Mouse (Mus musculus) urinary bladder, adult 18-20 months (tissue): ENCODE results near the gene Adcy4.
A peak's percentile ranks its signal among the peaks of the same experiment; 100 is the strongest.

Source experiments
- DNase-seq, 2 experiments: peaks; one replicate each; pipeline ENCODE4 v3.0.0; 2022; ENCODE audit warnings: low spot score in 2 of 2, mixed read lengths in 2 of 2

Gene Adcy4

DNA sequence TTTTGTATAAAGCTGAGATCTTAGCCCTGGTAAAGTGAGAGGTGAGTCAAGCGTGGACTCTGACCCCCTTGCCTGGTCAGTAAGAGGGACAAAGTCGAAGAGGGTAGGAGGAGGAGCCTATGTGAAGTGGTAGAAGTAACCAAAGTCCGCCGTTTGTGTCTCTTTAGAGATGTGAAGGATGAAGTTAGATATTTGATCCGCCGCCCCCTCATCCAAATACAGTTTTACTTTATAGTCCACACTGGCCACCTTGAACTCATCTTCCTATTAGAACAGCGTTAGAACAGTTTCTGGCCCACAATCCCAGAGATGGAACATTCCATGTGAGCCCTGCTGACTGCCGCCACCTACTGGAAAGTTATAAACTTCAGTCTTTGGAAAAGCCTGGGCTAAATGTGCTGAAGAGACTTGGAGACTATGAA is 25.5 kb downstream of the Adcy4 start, which contains the start of gene Cideb:
Gene Cideb (minus strand): TSS at position 96 of the 422 bp plus-strand sequence.
- DNase-seq = no peak

DNA sequence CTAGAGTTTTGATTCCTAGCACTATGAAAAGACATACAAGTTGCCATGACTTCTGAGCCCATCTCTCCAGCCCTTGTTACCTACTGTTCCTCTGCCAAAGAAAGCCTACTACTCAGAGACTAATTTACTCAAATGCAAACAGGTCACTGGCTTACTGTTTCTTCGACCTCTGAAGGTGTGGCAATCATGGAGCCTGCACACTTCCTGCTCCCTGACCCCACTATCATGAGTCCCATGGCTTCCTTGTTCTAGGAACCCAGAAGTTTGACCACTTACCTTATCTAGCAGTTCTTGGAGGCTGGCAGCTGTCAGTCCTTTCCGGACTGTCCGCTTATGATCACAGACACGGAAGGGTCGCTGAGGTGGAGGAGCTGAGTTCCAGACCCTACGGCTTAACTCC is 26.3 kb downstream of the Adcy4 start:
- no peak for DNase-seq

DNA sequence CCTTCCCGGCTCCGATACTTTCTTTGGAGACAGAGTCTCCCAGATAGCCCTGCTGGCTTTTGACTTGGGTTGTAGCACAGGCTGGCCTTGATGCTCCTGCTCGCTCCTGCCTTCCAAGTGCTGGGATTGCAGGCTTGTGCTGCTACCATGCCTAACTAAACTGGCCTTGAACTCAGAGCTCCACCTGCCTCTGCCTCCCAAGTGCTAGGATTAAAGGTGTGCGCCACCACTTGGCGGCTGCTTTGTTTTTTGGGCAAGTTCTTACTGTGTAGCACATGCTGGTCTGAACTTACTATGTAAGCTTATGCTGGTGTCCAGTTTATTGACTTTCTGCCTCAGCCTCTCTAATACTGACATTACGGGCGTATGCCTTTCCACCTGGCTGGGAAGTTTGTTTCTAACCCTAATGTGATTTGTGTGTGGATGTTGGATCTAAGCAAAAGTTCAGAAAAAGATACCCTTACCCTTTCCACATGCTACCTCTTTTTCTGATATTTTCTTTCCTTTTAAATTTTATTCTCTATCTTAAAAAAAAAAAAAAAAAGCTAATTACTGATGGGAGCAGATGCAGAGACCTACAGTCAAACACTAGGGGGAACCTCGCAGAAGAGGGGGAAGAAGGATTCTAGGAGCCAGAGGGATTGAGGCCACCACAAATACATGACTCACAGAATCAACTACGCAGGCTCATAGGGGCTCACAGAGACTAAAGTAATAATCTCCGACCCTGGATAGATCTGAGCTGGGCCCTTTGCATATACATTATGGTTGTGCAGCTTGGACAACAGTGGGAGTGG is 36.6 kb downstream of the Adcy4 start:
- DNase-seq = no peak

DNA sequence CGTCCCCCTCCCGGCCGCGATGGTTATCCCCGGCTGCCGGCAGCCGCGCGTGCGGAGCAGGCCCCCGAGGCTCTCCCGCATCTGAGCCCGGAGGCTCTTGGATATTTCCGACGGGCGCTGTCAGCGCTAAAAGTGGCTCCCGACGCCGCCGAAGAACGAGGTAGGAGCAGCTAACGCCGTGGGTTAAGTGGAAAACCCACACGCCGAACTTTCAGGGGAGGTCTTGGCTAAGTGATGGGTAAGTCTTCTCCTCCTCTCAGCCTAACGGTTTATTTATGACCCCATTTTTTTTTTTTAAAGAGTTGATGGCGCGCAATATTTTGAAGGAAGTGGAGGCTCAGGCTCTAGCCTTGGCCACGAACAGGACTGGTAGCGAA is 38.0 kb downstream of the Adcy4 start:
- DNase-seq = no peak

DNA sequence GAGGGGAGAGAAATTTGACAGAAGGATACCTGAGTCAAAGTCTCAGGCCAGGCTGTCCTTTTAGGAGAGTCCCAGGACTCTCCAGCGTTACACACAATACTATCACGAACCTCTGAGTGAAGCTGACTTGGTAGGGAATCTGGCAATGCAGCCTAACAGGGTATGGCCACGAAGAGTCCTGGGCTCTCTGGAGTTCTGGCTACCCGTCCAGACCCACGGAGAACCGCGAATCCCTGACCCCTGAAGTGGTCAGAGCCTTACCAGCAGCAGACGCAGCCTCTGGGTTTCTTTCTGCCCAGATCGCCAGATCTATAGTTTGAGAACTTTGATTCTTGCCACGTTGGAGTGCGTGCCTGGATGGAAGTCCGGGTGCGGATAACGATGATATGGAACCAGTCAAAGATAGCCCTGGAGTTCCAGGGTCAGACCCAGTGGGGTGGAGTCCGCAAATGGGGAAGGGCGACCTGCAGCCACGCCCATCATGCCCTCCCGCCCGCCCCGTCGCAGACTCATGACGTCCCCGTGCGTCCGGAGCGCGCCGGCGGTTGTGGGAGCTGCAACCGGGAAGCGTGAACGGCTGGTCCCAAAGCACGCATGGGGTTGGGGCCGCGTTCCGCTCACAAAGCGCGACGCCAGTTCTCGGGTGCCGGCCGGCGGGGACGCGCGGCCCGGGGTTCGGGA is 38.6 kb downstream of the Adcy4 start, which contains the start of the genes Dhrs1 and Nop9:
Gene Dhrs1 (minus strand): TSS at position 511 of the 681 bp plus-strand sequence.
Gene Nop9 (plus strand): TSS at position 514 of the 681 bp plus-strand sequence.
- peak; percentile 79 to 81 for DNase-seq

DNA sequence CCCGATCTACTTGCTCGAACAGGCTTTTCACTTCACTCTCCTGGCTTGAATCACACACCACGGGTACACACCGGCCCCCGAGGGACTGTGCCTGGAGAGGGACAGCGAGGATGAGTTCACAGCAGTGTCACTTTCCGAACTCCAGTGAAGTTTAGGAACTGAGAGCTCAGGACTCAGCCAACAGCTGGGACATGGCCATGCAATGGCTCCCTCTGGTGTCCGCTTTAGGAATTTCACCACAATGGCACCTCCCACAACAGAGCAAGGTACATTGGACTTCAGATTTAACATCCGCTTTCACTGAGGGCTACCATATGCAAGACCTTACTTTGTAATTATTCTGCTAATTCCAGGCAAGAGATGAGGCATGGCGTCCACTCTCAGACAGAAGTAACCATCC is 40.2 kb downstream of the Adcy4 start:
- DNase-seq = peak; percentile 72 to 82

DNA sequence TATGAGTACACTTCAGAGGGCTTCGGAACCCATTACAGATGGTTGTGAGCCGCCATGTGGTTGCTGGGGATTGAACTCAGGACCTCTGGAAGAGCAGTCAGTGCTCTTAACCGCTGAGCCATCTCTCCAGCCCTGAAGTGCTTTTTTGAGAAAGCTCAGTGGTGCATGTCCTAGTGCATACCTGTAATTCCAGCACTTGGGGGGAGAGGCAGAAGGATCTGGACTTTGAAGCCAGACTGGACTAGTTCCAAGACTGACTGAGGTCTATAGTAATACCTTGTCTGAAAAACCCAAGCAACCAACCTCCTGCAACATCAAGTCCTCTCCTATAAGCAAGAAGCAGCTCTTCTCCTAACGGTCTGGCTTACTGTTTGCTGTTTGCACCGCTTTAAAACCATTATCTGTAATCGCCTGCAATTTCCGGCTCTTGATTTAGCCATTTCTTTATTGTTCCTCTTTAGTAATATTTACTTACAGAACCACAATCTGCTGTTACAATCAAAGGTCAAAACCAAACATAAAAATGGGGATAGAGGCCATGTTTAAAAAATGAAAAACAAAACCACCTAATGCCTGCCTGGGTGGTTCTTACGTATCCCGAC is 46.7 kb downstream of the Adcy4 start:
- no peak for DNase-seq

DNA sequence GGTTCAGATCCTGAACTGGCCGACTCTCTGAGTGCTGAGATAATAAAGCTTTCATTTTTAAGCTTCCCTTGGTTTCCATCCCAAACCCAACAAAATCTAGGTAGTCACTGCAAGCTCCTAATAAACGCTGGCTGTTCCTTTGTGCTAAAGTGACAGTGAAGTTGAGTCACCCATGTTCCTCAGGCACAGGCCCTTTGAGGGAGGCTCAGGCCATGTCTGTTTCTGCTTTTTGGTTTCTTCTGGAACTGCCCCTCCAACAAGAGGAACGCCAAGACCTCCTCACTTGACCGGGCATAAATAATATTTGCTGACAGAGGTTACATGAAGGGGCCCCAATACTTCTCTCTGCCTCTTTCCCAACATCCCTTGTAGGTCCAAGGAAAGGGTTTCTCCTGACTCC is 48.1 kb downstream of the Adcy4 start:
- DNase-seq = no peak

DNA sequence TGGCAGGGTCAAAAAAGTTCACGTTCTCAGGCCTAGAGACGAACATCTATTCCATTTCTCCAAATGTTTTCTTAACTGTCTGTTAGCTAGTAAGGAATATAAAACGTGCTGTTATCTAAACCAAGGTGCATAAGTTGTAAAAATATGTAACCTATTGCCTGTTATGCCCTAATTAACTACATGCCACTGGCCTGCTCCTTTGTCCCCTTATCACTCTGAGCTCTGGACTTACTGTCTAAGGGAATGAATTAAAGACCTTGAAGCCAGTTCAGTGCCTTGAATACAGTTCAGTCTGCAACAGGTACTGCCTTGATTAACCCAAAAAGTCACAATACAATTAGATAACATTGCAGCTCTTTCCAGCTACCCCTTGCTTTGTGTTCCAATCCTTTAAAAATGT is 48.6 kb downstream of the Adcy4 start:
- DNase-seq = no peak

DNA sequence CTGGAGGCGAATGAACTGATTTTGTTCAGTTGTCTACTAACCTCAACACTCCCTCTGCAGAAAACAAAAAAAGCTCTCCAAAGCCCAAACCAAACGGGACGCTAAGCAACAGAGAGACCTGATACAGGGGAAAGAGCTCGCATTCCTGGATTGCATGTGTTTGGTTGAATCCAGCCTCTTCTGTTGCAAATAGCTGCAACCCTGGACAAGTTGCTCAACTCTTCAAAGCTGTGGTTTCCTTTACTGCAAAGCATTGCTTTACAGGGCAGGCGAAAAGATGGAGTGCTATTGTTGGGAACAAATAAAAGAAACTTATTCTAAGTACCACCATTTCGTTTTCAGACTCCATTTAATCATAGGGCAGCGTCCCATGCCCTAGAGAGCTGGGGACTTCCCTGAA is 49.0 kb downstream of the Adcy4 start:
- DNase-seq = no peak

DNA sequence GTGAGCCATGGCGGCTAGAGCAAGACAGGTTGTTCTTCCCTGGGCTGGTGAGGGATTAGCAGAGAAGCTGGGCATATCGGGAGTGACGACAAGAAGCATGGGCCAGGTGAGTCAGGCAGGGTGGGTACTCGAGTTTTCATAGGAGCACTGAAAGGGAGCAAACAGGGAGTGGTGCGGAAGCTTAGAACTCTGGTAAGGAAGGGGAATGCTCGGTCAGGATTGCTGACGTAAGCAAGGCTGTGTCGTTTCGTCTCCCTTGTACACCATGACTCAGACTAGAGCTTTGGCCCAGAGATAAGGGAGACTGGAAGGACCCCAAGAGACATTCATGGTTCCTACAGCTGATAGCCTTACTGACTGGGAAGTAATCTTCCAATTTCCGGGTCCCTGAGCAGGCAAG is 50.0 kb downstream of the Adcy4 start:
- no peak for DNase-seq

DNA sequence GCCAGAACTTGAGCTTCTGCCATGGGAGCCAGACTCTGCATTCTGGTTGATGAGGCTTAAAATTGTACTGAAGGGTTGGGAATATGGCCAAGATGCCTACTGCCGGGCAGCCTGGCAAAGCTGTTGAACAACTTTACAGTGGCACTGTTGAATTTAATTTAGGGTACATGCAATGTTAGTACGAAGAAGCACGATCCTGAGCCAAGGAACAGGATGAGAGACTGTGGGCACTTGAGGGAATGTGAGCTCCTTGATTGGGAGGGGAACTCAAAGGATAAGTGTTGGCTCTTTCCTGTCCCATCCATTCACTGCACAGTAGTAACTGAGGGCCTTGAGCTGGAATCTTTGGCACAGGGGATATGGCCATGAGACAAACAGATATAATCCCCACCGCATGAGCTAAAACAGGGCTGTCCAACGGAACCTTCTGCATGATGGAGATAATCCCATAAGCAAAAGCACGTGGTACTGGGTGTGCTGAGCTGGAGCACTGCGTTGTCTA is 53.3 kb downstream of the Adcy4 start:
- no peak for DNase-seq

DNA sequence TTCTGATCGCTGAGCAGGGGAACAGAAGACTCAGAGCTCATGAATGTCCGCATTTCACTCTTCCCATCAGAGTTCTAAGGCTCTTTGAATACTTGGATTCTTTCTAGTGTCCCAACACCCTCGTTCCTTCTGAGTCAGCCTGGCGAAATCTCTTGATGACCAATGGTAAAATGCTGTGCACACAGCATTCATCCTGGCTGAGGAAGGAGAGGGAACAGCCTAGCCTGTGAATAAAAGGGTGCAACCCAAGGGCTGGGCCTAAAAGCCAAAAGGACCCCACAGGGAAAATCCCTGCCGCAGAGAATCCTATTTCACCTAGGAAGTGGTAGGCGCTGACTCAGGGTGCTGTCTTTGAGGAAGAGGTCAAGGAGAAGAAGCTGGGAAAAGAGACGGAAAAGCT is 53.8 kb downstream of the Adcy4 start:
- DNase-seq = no peak

DNA sequence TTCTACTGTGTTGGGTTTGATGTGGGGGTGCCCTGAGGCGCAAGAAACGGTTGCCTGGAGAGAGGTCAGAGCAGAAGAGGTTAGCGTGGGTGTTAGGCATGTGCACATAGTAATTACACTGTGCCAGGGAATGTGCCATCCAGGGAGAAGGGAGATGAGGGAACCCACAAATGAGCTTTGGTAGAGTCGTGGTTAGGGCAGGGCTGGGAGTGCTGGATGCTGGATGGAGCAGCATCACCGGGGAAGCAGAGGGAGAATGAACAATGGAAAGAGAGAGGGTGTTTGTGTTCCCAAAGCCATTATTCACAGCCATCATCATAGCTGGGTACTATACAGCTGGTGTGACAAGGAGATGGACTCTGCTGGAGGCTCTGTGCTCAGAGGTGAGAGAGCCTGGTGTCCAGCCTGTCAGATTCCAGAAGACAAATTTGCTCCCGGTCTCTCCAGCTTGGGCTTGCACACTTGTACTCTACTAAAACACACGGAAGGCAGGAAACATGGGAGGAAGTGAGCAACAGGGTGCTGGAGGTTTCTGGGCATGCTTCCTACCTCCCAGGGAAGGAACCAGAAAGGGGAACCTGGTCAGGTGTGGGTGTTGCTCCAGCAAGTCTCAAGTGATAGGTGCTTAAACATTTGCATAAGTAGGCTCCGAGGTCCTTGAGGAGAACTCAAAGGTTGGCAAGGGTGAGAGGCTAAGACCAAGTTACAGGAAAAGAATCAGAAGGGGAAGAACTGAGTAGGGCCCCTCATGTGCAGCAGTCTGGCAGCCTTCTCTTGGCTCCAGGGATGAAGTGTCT is 55.8 kb downstream of the Adcy4 start:
- no peak for DNase-seq

DNA sequence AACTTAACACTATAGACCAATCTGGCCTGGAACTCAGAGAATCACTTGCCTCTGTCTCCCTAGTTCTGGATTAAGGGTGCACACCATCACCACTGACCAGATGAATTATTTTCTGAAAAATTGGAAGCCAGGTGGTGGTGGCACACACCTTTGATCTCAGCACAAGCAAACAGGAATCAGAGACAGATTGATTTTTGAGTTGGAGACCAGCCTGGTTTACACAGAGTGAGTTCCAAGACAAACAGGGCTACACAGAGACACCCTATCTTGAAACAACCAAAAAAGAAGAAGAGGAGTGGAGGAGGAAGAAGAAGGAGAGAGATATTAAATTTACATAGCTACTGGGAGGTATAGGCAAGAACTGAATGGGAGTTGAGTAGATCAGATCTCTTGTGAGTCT is 57.6 kb downstream of the Adcy4 start:
- DNase-seq = no peak

DNA sequence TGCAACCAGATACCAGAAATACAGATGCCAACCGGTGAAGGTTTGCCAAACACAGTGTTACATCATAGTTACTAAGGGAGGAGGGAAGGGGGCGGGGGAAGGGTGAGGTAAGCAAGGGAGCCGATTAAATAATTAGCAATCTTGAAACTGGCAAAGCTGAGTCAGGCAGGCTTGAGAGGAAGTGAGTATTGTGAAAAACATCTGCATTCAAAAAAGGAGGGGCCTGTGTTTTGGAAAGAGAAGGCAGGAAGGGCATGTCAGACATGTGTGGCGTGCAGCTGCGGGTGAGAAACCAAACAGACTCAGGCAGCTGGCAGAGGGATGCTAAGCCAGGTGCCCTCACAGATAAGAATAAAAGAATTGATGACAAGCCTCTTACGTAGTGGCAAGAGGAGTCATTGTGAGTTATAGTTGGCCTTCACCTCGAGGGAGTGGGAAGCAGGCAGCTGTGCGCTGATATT is 59.5 kb downstream of the Adcy4 start:
- peak in 1 of 2 experiments; percentile 42 for DNase-seq

DNA sequence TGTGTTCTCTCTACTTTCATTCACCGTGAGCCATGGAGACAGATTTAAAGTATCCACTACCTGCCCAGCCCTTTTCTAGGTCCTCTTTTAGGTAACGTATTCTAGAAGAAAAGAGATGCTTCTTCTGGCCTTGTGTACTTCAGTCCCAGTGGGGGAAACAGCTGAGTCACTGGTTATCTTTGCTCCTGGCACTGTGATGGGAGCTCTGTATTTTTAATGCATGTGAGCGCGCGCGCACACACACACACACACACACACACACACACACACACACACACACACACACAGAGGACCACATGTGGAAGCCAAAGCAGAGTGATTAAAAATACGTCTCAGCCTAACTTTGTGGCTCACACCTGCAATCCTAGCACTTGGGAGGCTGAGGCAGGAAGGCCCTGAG is 60.5 kb downstream of the Adcy4 start:
- no peak for DNase-seq

DNA sequence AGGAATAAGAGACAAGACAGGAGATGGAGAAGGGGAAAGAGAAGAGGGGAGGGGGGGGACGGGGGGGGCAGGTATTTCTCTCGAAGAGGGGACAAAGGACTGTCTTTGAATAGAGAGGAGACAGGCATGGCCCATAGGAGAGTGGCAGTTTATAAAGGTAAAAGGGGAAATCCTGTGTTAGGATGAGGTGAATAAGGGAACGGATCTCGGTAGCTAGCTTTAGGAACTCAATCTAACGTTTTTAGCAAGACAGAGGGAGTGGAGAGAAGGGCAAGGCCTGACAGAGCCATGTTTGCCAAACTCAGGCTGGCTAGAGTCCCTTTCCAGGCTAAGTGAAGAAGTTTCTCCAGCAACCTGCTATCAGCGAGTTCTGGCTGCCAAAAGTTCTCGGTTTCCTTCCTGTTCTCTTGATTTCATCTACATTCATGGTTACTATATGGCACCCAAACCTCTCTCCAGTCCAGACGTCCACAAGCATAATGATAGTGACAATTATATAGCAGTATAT is 61.4 kb downstream of the Adcy4 start:
- no peak for DNase-seq

DNA sequence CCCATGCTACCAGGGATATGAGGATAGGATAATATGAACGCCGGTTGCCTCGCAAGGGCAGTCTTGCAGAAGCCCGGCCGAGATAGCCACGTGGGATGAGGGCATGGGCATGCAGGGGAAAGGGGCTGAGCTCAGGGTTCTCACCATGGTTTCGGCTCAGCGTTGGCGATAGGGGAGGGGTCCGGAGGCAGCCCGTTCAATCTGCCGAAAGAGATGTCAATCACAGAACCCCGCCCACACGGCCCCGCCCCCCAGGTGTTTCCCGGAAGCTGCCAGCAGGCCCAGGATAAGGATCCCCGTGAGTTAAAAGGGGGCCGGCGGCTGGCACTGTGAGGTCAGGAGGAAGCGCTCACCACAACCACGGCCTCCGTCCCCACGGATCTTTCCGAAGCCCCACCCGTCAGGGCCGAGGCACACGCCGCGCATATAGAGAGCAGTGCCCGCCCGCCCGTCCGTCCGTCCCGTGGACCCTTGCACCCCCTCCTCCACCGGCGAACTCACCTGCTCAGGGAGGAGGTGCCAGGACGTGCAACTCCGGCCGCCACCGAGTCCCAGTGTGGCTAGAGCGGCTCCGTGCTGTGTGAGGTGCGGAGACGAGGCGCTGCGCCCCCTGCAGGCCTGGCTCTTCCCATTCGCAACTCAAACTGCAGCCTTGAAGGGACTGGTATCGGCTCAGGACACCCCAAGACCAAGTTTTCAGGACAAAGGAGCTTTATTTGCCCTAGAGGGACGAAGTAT is 62.0 kb downstream of the Adcy4 start, which contains the start of gene Rabggta:
Gene Rabggta (minus strand): TSS at position 564 of the 738 bp plus-strand sequence.
- DNase-seq = peak; percentile 89 to 94

DNA sequence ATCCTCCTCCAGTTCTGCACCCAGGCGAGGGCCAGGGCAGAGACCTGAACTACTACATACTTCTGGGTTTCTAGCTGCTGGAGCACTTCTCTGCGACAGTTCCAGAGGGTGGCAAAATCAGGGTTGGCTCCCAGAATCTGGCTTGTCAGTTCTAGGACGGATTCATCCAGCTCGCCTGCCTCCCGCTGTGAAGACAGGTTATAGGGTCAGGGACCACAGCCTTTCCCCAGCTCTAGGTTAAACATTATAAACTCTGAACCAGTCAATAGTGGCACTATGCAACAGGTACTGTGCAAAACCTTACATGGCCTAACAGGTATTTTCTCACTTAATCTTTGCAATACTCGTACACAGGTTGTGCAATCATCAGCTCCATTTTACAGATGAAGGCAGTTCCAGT is 62.8 kb downstream of the Adcy4 start:
- DNase-seq = no peak

DNA sequence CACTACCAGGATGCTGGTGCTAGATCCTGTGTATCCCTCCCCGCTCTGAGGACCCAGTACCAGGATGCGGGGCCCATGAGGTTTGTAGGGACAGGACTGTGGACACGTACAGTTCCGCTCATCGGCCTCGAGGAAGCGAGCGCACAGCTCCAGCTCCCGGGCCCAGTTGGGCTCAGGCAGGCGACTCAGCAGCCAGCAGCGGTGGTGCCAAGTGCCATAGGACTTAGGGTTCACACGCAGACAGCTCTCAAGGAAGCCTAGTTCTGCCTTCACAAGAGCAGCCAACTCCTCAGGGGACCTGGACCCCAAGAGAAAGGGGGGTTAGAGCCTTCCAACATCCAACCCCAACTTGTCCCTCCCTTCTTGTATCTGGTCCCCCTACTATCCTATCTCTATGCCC is 63.2 kb downstream of the Adcy4 start:
- DNase-seq = no peak
